7 mouse cellular contexts compared by ENCODE assay signal in genomic region chr14:26637851-26638707, GRCm38 (mm10). TPM values are rescaled to one million over a fixed set of nuclear protein-coding genes. Genes with fewer than 3 reads are reported as not detected.
DNase-seq lines count a peak whose midpoint lies in the region; ATAC-seq lines count a peak whose summit lies in the region.

TSS of gene Arf4 (plus strand) at chr14:26638074.

- peak within 1 kb of the TSS; percentile 94 for H3K9ac ChIP-seq in intestine, embryonic 15.5 days

- intact Hi-C loops in gastrocnemius, postnatal 36 days (cut with DNase I), result loop anchor here (5.0 kb wide), 2 partner anchors 106 to 146 kb away; partner anchors contain the start of gene Slmap
- intact Hi-C loops in left cerebral cortex, postnatal 25 days (cut with DNase I), result loop anchor here (5.0 kb wide), 2 partner anchors 106 to 146 kb away; partner anchors contain the start of gene Slmap

- H3K27ac ChIP-seq in intestine, embryonic 15.5 days, result peak within 1 kb of the TSS; percentile 96
- H3K27ac ChIP-seq in midbrain, embryonic 10.5 days (replicated peaks), result peak within 1 kb of the TSS; percentile 95

- peak within 1 kb of the TSS; percentile 80 for H3K4me3 ChIP-seq in intestine, embryonic 15.5 days (replicated peaks)
- H3K4me3 ChIP-seq in midbrain, embryonic 10.5 days, result peak within 1 kb of the TSS; percentile 94

- ATAC-seq in intestine, embryonic 15.5 days, result peak; percentile 98

- H3K36me3 ChIP-seq in intestine, embryonic 15.5 days, result no peaks in the 10 kb centered on the region
- peaks cover 4% of the 10 kb centered on the region; the same call in 1 of the 2 replicates for H3K36me3 ChIP-seq in midbrain, embryonic 10.5 days

- under 1% methylated on average over 83 of the region's 83 CpGs for WGBS in intestine, embryonic 15.5 days
- under 1% methylated on average over 78 of the region's 83 CpGs for WGBS in midbrain, embryonic 10.5 days

- H3K9me3 ChIP-seq in intestine, embryonic 15.5 days, result no peaks in the 10 kb centered on the region
- H3K9me3 ChIP-seq in midbrain, embryonic 10.5 days (replicated peaks), result no peaks in the 10 kb centered on the region

- H3K4me2 ChIP-seq in intestine, embryonic 15.5 days (replicated peaks), result peak within 1 kb of the TSS; percentile 73

- peak; percentile 99 for DNase-seq in adrenal gland, adult 2 months
- peak; percentile 95 for DNase-seq in embryo, embryonic 11.5 days (ENCODE audit: low read depth, low spot score)
- DNase-seq in gastrocnemius, postnatal 36 days, result peak; percentile 94 to 95
- DNase-seq in left cerebral cortex, postnatal 25 days (ENCODE audit: low spot score in 2 of 2), result peak; percentile 98 to 100
- peak; percentile 97 for DNase-seq in midbrain, embryonic 10.5 days (ENCODE audit: low spot score)
- DNase-seq in right cerebral cortex, postnatal 4 days, result peak; percentile 98

- H3K4me1 ChIP-seq in intestine, embryonic 15.5 days (replicated peaks), result no peaks in the 10 kb centered on the region
- H3K4me1 ChIP-seq in midbrain, embryonic 10.5 days, result peaks cover 22% of the 10 kb centered on the region

- H3K27me3 ChIP-seq in intestine, embryonic 15.5 days (replicated peaks), result no peaks in the 10 kb centered on the region
- no peaks in the 10 kb centered on the region for H3K27me3 ChIP-seq in midbrain, embryonic 10.5 days (ENCODE audit: low read depth, poor library complexity, severe bottlenecking)

RNA-seq across cellular contexts. Expression of gene Arf4, which starts in this region (rescaled TPM):
- 100 to 1,000 TPM; 169 to 191 TPM for total RNA-seq in adrenal gland, adult 2 months (2021)
- 420 and 432 TPM in 2 replicates for polyA plus RNA-seq in adrenal gland, adult 2 months (2012; rRNA removed)
- 10 to 100 TPM; 28.0 to 28.4 TPM for total RNA-seq in gastrocnemius, postnatal 36 days (2021)
- polyA plus RNA-seq in intestine, embryonic 15.5 days (2015; fragmentation: Nextera tagmentation; extraction: Ambion mirVana), result 592 and 625 TPM in 2 replicates
- total RNA-seq in left cerebral cortex, postnatal 25 days (2021), result 100 to 1,000 TPM; 113 to 117 TPM
- 517 and 522 TPM in 2 replicates for polyA plus RNA-seq in midbrain, embryonic 10.5 days (2016; fragmentation: Nextera tagmentation; extraction: Ambion mirVana)

Comparison
In these comparisons a context has a peak if more than half of its experiments do, and no peak if none do; other contexts are left out.
1. Peak in every context shown above with its lines: DNase-seq, ATAC-seq, H3K4me3 ChIP-seq and H3K27ac ChIP-seq.